Mouse (Mus musculus) CH12.LX (cell line): ENCODE results near the gene Tle2. TPM values are rescaled to one million over a fixed set of nuclear protein-coding genes. Genes with fewer than 3 reads are reported as not detected.

ENCODE experiments used
- DNase-seq: peaks from one replicate; pipeline ENCODE4 v3.0.0-alpha.2; 2013; ENCODE audit errors: extremely low read depth
- H3K27ac ChIP-seq: 2 replicates; pipeline ENCODE4 v1.5.1; 2012; ENCODE audit warnings: low read depth, mild to moderate bottlenecking, control low read depth, moderate library complexity; ENCODE audit not compliant: insufficient read depth
- H3K27me3 ChIP-seq: replicated peaks from 2 replicates; pipeline ENCODE3; 2012; ENCODE audit warnings: inconsistent platforms
- H3K36me3 ChIP-seq, 2 experiments: replicated peaks in 1 of 2; 2 replicates each; pipeline versions ENCODE3 to v1.6.1; 2012; ENCODE audit warnings: inconsistent platforms in 1 of 2, low read length in 1 of 2, mild to moderate bottlenecking in 1 of 2, mixed read lengths in 1 of 2, moderate library complexity in 1 of 2; ENCODE audit not compliant: control insufficient read depth in 1 of 2, insufficient read depth in 1 of 2
- H3K4me1 ChIP-seq, 2 experiments: 2 replicates each; pipeline ENCODE4 v1.6.1; 2012; ENCODE audit warnings: inconsistent platforms in 1 of 2, moderate library complexity in 1 of 2; ENCODE audit not compliant: insufficient read depth in 2 of 2, control insufficient read depth in 1 of 2
- H3K4me2 ChIP-seq: 2 replicates; pipeline ENCODE4 v1.6.1; 2012; ENCODE audit warnings: low read depth, mild to moderate bottlenecking, control low read depth; ENCODE audit not compliant: poor library complexity, insufficient read depth, severe bottlenecking
- H3K4me3 ChIP-seq, 3 experiments: fragments of 150-350 bp in 1 of 3; sonication (generic) in 1 of 3; replicated peaks in 1 of 3; 2 replicates each; pipeline versions ENCODE3 to v1.5.1; 2011 to 2012; ENCODE audit warnings: low read depth in 2 of 3, low read length in 2 of 3, mild to moderate bottlenecking in 2 of 3, moderate library complexity in 2 of 3, control low read depth in 1 of 3, improper control_type of control experiment in 1 of 3, inconsistent platforms in 1 of 3, mixed read lengths in 1 of 3; ENCODE audit not compliant: poor library complexity in 1 of 3
- H3K79me2 ChIP-seq: replicated peaks from 2 replicates; pipeline ENCODE4 v1.6.1; 2012; ENCODE audit warnings: mild to moderate bottlenecking, moderate library complexity; ENCODE audit not compliant: control insufficient read depth, poor library complexity, insufficient read depth, severe bottlenecking; ENCODE audit errors: extremely low read depth
- H3K9ac ChIP-seq: 2 replicates; pipeline ENCODE4 v1.6.1; 2012; ENCODE audit warnings: low read depth, mild to moderate bottlenecking, control low read depth, moderate library complexity; ENCODE audit not compliant: insufficient read depth
- H3K9me3 ChIP-seq: replicated peaks from 2 replicates; pipeline ENCODE3; 2012; ENCODE audit warnings: low read length, inconsistent platforms, mixed read lengths
- CHD2 ChIP-seq: IDR thresholded peaks from 2 replicates; pipeline ENCODE4 v1.6.1; 2011; ENCODE audit warnings: low read length, improper control_type of control experiment
- CTCF ChIP-seq, 2 experiments: IDR thresholded peaks in 1 of 2; conservative IDR thresholded peaks in 1 of 2; 2 replicates each; pipeline ENCODE4 v1.5.1; 2011 to 2012; ENCODE audit warnings: low read depth in 2 of 2, low read length in 2 of 2, improper control_type of control experiment in 1 of 2, inconsistent platforms in 1 of 2, mild to moderate bottlenecking in 1 of 2, moderate library complexity in 1 of 2
- E2F4 ChIP-seq: IDR thresholded peaks from 2 replicates; pipeline ENCODE4 v1.6.1; 2011; ENCODE audit warnings: low read depth, low read length, improper control_type of control experiment; ENCODE audit not compliant: insufficient replicate concordance
- ELF1 ChIP-seq: IDR thresholded peaks from 2 replicates; pipeline ENCODE4 v1.6.1; 2014; ENCODE audit warnings: low read depth, mild to moderate bottlenecking, inconsistent platforms, low read length, improper control_type of control experiment
- EP300 ChIP-seq: IDR thresholded peaks from 2 replicates; pipeline ENCODE4 v1.6.1; 2011; ENCODE audit warnings: low read length, improper control_type of control experiment
- ETS1 ChIP-seq: conservative IDR thresholded peaks from 2 replicates; pipeline ENCODE4 v1.6.1; 2012; ENCODE audit warnings: low read depth, mild to moderate bottlenecking, inconsistent platforms, low read length, improper control_type of control experiment, moderate library complexity
- HCFC1 ChIP-seq: IDR thresholded peaks from 2 replicates; pipeline ENCODE4 v1.6.1; 2012; ENCODE audit warnings: low read depth, mild to moderate bottlenecking, inconsistent platforms, low read length, improper control_type of control experiment
- MAZ ChIP-seq: IDR thresholded peaks from 2 replicates; pipeline ENCODE4 v1.6.1; 2012; ENCODE audit warnings: low read depth, mild to moderate bottlenecking, inconsistent platforms, low read length, improper control_type of control experiment, moderate library complexity
- MEF2A ChIP-seq: IDR thresholded peaks from 2 replicates; pipeline ENCODE4 v1.6.1; 2014; ENCODE audit warnings: low read depth, mild to moderate bottlenecking, inconsistent platforms, low read length, improper control_type of control experiment, borderline replicate concordance
- NELFE ChIP-seq: IDR thresholded peaks from 2 replicates; pipeline ENCODE4 v1.6.1; 2011; ENCODE audit warnings: low read depth, low read length, improper control_type of control experiment
- NRF1 ChIP-seq: IDR thresholded peaks from 2 replicates; pipeline ENCODE4 v1.6.1; 2014; ENCODE audit warnings: low read depth, mild to moderate bottlenecking, inconsistent platforms, low read length, improper control_type of control experiment, moderate library complexity
- POLR2A ChIP-seq: IDR thresholded peaks from 2 replicates; pipeline ENCODE4 v1.6.1; 2011; ENCODE audit warnings: low read depth, mild to moderate bottlenecking, improper control_type of control experiment, low read length
- POLR2AphosphoS2 ChIP-seq: IDR thresholded peaks from 2 replicates; pipeline ENCODE4 v1.6.1; 2011; ENCODE audit warnings: low read depth, low read length, improper control_type of control experiment
- SMC3 ChIP-seq: IDR thresholded peaks from 2 replicates; pipeline ENCODE4 v1.6.1; 2011; ENCODE audit warnings: low read depth, low read length, improper control_type of control experiment
- TBP ChIP-seq: conservative IDR thresholded peaks from 2 replicates; pipeline ENCODE4 v1.6.1; 2011; ENCODE audit warnings: low read depth, low read length, improper control_type of control experiment
- TCF12 ChIP-seq: IDR thresholded peaks from 2 replicates; pipeline ENCODE4 v1.6.1; 2014; ENCODE audit warnings: low read depth, mild to moderate bottlenecking, inconsistent platforms, low read length, improper control_type of control experiment
- USF1 ChIP-seq: IDR thresholded peaks from 2 replicates; pipeline ENCODE4 v1.6.1; 2014; ENCODE audit warnings: low read depth, mild to moderate bottlenecking, inconsistent platforms, low read length, improper control_type of control experiment
- USF2 ChIP-seq: conservative IDR thresholded peaks from 2 replicates; pipeline ENCODE4 v1.6.1; 2011; ENCODE audit warnings: low read depth, low read length, improper control_type of control experiment
- ZNF384 ChIP-seq: IDR thresholded peaks from 2 replicates; pipeline ENCODE4 v1.6.1; 2012; ENCODE audit warnings: low read depth, low read length, improper control_type of control experiment, inconsistent platforms
- dilution Hi-C: fragments of 300-500 bp; cut with MboI; formaldehyde crosslinking; loops from 2 replicates; pipeline ENCODE4 v1.14.3; 2020; ENCODE audit warnings: low sequenced_read_pairs; ENCODE audit not compliant: extremely low pct_unique_long_range_greater_than_20kb, extremely low pct_ligation_motif_present
- in situ Hi-C: fragments of 300-500 bp; cut with MboI; formaldehyde crosslinking; loops from 3 replicates; pipeline ENCODE4 v1.14.3; 2019; ENCODE audit warnings: low sequenced_read_pairs, low pct_ligation_motif_present, low pct_unique_long_range_greater_than_20kb, mixed read lengths
- polyA plus RNA-seq: library from polyadenylated mRNA; unstranded; fragments of >175 nt; gene quantifications from 2 replicates; pipeline ENCODE4 v1.2.1, GENCODE M21; 2012; ENCODE audit warnings: low read depth; ENCODE audit not compliant: insufficient read length
- total RNA-seq, 2 experiments: library from RNA; depleted of rRNA; stranded (reverse); fragments of 300-350 nt in 1 of 2; fragments of >200 nt in 1 of 2; gene quantifications; 2 replicates each; pipeline ENCODE4 v1.2.3; 2012 to 2014

Tle2 gene
- total and polyA plus RNA-seq, 3 experiments, result 0.29 to 0.30 TPM; not detected in 1

DNA sequence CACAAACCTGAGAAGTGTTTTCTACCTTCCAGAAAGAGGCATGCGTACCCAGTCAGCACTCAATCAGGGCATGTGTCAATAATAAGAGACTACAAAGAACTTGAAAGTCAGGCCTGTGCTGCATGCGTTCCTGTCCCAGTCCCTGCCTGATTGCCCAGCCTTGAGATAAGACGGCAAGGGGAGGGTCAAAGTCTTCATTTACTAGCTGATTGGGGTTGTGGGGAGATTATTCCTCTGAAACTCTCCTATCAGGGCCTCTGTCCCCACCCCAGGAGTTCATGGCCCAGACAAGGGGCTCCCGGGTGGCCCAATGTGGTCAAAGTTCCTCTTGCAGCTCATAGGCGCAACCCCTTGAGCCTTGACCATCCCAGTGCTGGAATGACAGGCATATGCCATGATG is 28.0 kb upstream of the Tle2 start:
- peaks cover 5% of the 10 kb centered on the region for H3K27me3 ChIP-seq
- no peak overlapping the region for H3K4me3 ChIP-seq
- H3K79me2 ChIP-seq, result peaks cover 12% of the 10 kb centered on the region
- no peak overlapping the region for H3K9ac ChIP-seq
- H3K4me1 ChIP-seq, result peaks cover 11 to 51% of the 10 kb centered on the region in 2 experiments
- no peak overlapping the region for H3K27ac ChIP-seq
- TF ChIP-seq EP300, result no peak
- TF ChIP-seq E2F4, result no peak
- no peak for TF ChIP-seq USF1
- TF ChIP-seq NELFE, result no peak
- no peaks in the 10 kb centered on the region for H3K9me3 ChIP-seq
- in situ Hi-C loops (no loop called here), dilution Hi-C loops (no loop called here)
- no peak for DNase-seq
- H3K36me3 ChIP-seq, result peaks cover 0 to 21% of the 10 kb centered on the region in 2 experiments
- H3K4me2 ChIP-seq, result no peak overlapping the region

DNA sequence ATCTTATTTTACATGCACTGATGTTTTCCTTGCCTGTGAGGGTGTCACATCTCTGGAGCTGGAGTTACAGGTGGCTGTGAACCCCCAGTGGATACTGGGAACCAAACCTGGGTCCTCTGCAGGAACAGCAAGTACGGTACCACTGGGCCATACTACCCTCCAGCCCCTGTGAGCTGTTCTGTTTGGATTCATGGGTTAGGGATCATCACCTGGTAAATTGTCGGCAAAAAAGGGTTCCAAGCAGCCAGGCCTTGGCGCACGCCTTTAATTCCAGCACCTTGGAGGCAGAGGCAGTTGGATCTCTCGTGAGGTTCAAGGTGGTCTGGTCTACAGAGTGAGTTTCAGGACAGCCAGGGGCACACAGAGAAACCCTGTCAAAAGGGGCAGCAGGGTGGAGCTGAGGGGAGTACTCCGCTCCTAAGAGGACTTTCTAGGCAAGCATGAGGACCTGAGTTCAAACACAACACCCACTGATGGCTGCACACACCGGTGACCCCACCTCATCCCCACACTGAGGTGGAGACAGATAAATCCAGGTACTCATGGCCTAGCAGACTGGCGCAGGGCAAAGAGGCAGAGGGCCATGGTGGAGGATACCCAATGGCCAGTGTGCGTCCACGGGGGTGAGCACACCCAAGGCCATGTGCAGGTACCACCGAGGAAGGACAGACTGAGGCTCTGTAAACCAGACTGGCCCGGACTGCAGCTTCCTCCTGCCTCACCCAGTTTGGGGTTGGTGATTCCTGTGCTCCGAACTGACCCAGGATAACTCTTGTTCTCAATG is 27.4 kb upstream of the Tle2 start:
- Histone ChIP-seq H3K27me3 (peaks cover 5% of the 10 kb centered on the region), H3K79me2 (peaks cover 12% of the 10 kb centered on the region), H3K4me2 (no peak overlapping the region), H3K27ac (no peak overlapping the region), H3K4me3 (no peak overlapping the region), H3K36me3 (peaks cover 0 to 15% of the 10 kb centered on the region in 2 experiments), H3K9ac (no peak overlapping the region), H3K9me3 (no peaks in the 10 kb centered on the region)
- DNase-seq, result no peak
- dilution Hi-C loops (no loop called here), in situ Hi-C loops (no loop called here)
- TF ChIP-seq ELF1 (no peak), MEF2A (no peak), POLR2AphosphoS2 (no peak), ZNF384 (no peak), TBP (no peak), USF2 (no peak), SMC3 (no peak), NRF1 (no peak), TCF12 (no peak), CHD2 (no peak), USF1 (no peak), NELFE (no peak), HCFC1 (no peak), MAZ (no peak), CTCF (conservative IDR thresholded peaks at IDR 0.05 in 1 of 2, IDR thresholded peaks at IDR 0.05 in 1 of 2; ENCODE audit: low read depth in 2 of 2, low read length in 2 of 2) (no peak), POLR2A (no peak), ETS1 (no peak)
- TF ChIP-seq, all 38 proteins: peak for 0
- peaks cover 12 to 52% of the 10 kb centered on the region in 2 experiments for H3K4me1 ChIP-seq
